Mouse (Mus musculus): ENCODE results near the gene Prdm2.

Gene Prdm2

GRCm38 (mm10) chr4:143154571-143154970, 58.2 kb downstream of the Prdm2 start:
- no peak for DNase-seq (ENCODE audit: low spot score in 2 of 2)

GRCm38 (mm10) chr4:143152634-143153033, 60.2 kb downstream of the Prdm2 start:
- no peak for DNase-seq (ENCODE audit: low spot score in 2 of 2)

- no peak for DNase-seq (ENCODE audit: low spot score in 2 of 2)
Observed at GRCm38 (mm10) chr4:143151267-143151666, 61.5 kb downstream of the Prdm2 start.

- no peak for DNase-seq (ENCODE audit: low spot score in 2 of 2)
Observed at GRCm38 (mm10) chr4:143147666-143148065, 65.1 kb downstream of the Prdm2 start.

GRCm38 (mm10) chr4:143143615-143144014, 69.2 kb downstream of the Prdm2 start:
- no peak for DNase-seq (ENCODE audit: low spot score in 2 of 2)

- no peak for DNase-seq (ENCODE audit: low spot score in 2 of 2)
Observed at GRCm38 (mm10) chr4:143141645-143142259, 71.0 kb downstream of the Prdm2 start.

- DNase-seq (ENCODE audit: low spot score in 2 of 2) = no peak
Observed at GRCm38 (mm10) chr4:143140940-143141339, 71.9 kb downstream of the Prdm2 start.

- DNase-seq (ENCODE audit: low spot score in 2 of 2) = no peak
Observed at GRCm38 (mm10) chr4:143132433-143132832, 80.4 kb downstream of the Prdm2 start.

- DNase-seq (ENCODE audit: low spot score in 2 of 2) = no peak
Observed at GRCm38 (mm10) chr4:143130441-143130840, 82.4 kb downstream of the Prdm2 start.

GRCm38 (mm10) chr4:143129261-143129760, 83.5 kb downstream of the Prdm2 start:
- no peak for DNase-seq (ENCODE audit: low spot score in 2 of 2)

- DNase-seq (ENCODE audit: low spot score in 2 of 2) = no peak
Observed at GRCm38 (mm10) chr4:143127171-143127570, 85.6 kb downstream of the Prdm2 start.

- DNase-seq (ENCODE audit: low spot score in 2 of 2) = no peak
Observed at GRCm38 (mm10) chr4:143126476-143126875, 86.3 kb downstream of the Prdm2 start.

- DNase-seq (ENCODE audit: low spot score in 2 of 2) = no peak
Observed at GRCm38 (mm10) chr4:143125290-143125689, 87.5 kb downstream of the Prdm2 start.

- DNase-seq (ENCODE audit: low spot score in 2 of 2) = no peak
Observed at GRCm38 (mm10) chr4:143123043-143123442, 89.8 kb downstream of the Prdm2 start.

- no peak for DNase-seq (ENCODE audit: low spot score in 2 of 2)
Observed at GRCm38 (mm10) chr4:143121174-143121573, 91.6 kb downstream of the Prdm2 start.

GRCm38 (mm10) chr4:143120008-143120407, 92.8 kb downstream of the Prdm2 start:
- DNase-seq (ENCODE audit: low spot score in 2 of 2) = no peak

- no peak for DNase-seq (ENCODE audit: low spot score in 2 of 2)
Observed at GRCm38 (mm10) chr4:143118843-143119242, 94.0 kb downstream of the Prdm2 start.

- DNase-seq (ENCODE audit: low spot score in 2 of 2) = no peak
Observed at GRCm38 (mm10) chr4:143115851-143116250, 96.9 kb downstream of the Prdm2 start.

- DNase-seq (ENCODE audit: low spot score in 2 of 2) = no peak
Observed at GRCm38 (mm10) chr4:143114232-143114979, 98.4 kb downstream of the Prdm2 start.

GRCm38 (mm10) chr4:143112985-143113384, 99.8 kb downstream of the Prdm2 start:
- DNase-seq (ENCODE audit: low spot score in 2 of 2) = peak; percentile 17 to 76

GRCm38 (mm10) chr4:143112439-143112838, 100.4 kb downstream of the Prdm2 start:
- no peak for DNase-seq (ENCODE audit: low spot score in 2 of 2)

GRCm38 (mm10) chr4:143111872-143112271, 100.9 kb downstream of the Prdm2 start:
- no peak for DNase-seq (ENCODE audit: low spot score in 2 of 2)

- DNase-seq (ENCODE audit: low spot score in 2 of 2) = no peak
Observed at GRCm38 (mm10) chr4:143108552-143108951, 104.2 kb downstream of the Prdm2 start.

Measured in thymus, postnatal 10 days (tissue).